Mouse (Mus musculus) liver, embryonic 11.5 days (tissue): ENCODE measurements around the gene Emc1. TPM values are rescaled to one million over a fixed set of nuclear protein-coding genes. Genes with fewer than 3 reads are reported as not detected.
"Not testable (repeated sequence)": the region's sequence is repeated elsewhere in the genome, so short reads cannot be mapped to it uniquely, and the experiment has no call there.

Experiments
- ATAC-seq: fragments of 200-750 bp; cut with Nextera tagmentation; replicated peaks from 2 replicates; pipeline ENCODE4 v1.8.0; 2017; ENCODE audit warnings: moderate number of reproducible peaks, mild to moderate bottlenecking, moderate TSS enrichment, moderate library complexity; ENCODE audit not compliant: low FRiP score
- DNase-seq: peaks from one replicate; pipeline ENCODE4 v3.0.0-alpha.2; 2017; ENCODE audit warnings: low spot score
- H3K27ac ChIP-seq: fragments of 300-500 bp; sonication (generic); 2 replicates; pipeline ENCODE4 v1.5.1; 2014; ENCODE audit warnings: mild to moderate bottlenecking, low read depth, low read length, control low read depth
- H3K27me3 ChIP-seq: fragments of 300-500 bp; sonication (generic); replicated peaks from 2 replicates; pipeline ENCODE4 v1.6.1; 2014; ENCODE audit warnings: low read length, mixed read lengths; ENCODE audit not compliant: control insufficient read depth, insufficient read depth
- H3K36me3 ChIP-seq: fragments of 300-500 bp; sonication (generic); 2 replicates; pipeline ENCODE4 v1.6.1; 2014; ENCODE audit warnings: mild to moderate bottlenecking, low read length, moderate library complexity, mixed read lengths; ENCODE audit not compliant: control insufficient read depth, insufficient read depth
- H3K4me1 ChIP-seq: fragments of 300-500 bp; sonication (generic); replicated peaks from 2 replicates; pipeline ENCODE4 v1.6.1; 2014; ENCODE audit warnings: low read length, mixed read lengths; ENCODE audit not compliant: control insufficient read depth, insufficient read depth
- H3K4me2 ChIP-seq: fragments of 300-500 bp; sonication (generic); 2 replicates; pipeline ENCODE4 v1.6.1; 2014; ENCODE audit warnings: mild to moderate bottlenecking, control low read depth, moderate library complexity
- H3K4me3 ChIP-seq: fragments of 300-500 bp; sonication (generic); 2 replicates; pipeline ENCODE4 v1.5.1; 2014; ENCODE audit warnings: low read depth, low read length, control low read depth
- H3K9ac ChIP-seq: fragments of 300-500 bp; sonication (generic); 2 replicates; pipeline ENCODE4 v1.6.1; 2014; ENCODE audit warnings: low read depth, low read length, control low read depth
- H3K9me3 ChIP-seq: fragments of 300-500 bp; sonication (generic); 2 replicates; pipeline ENCODE4 v1.6.1; 2016; ENCODE audit warnings: low read length, inconsistent platforms, mixed read lengths; ENCODE audit not compliant: control insufficient read depth
- WGBS: fragments of 180-500 bp; shearing (Covaris S2); extraction: QIAGEN DNeasy Blood & Tissue Kit; methylation state at CpG from one replicate; pipeline ENCODE4 v1.1.7; 2014; 5-methylcytosine and 5-hydroxymethylcytosine counted together
- polyA plus RNA-seq: library from polyadenylated mRNA; unstranded; fragments of >200 nt; fragmentation: Nextera tagmentation; extraction: Ambion mirVana; gene quantifications from 2 replicates; pipeline ENCODE4 v1.2.1, GENCODE M21; 2014

Emc1 gene
- polyA plus RNA-seq, 1 experiment from 2014 or later, result 32.9 TPM

- H3K36me3 ChIP-seq, result peaks cover 53% of the 10 kb centered on the region
- no peak overlapping the region for H3K4me2 ChIP-seq
- no peak overlapping the region for H3K9ac ChIP-seq
- no peak overlapping the region for H3K4me3 ChIP-seq
- DNase-seq, result no peak
- ATAC-seq, result no peak
- peak overlapping the region; percentile 38 for H3K27ac ChIP-seq
- H3K9me3 ChIP-seq, result no peaks in the 10 kb centered on the region
- no peaks in the 10 kb centered on the region for H3K27me3 ChIP-seq
- no peaks in the 10 kb centered on the region for H3K4me1 ChIP-seq
- 97% methylated on average over 4 of the region's 4 CpGs for WGBS
These were observed 20.7 kb downstream of the Emc1 start for GRCm38 (mm10) chr4:139373130-139373529.

GRCm38 (mm10) chr4:139373531-139373930 is 21.1 kb downstream of the Emc1 start:
- Histone ChIP-seq H3K4me3 (no peak overlapping the region), H3K27ac (peak overlapping the region; percentile 38; the same call in 1 of the 2 replicates), H3K27me3 (no peaks in the 10 kb centered on the region), H3K9me3 (no peaks in the 10 kb centered on the region), H3K4me2 (no peak overlapping the region), H3K4me1 (no peaks in the 10 kb centered on the region), H3K36me3 (peaks cover 49% of the 10 kb centered on the region), H3K9ac (no peak overlapping the region)
- WGBS, result 92% methylated on average over 10 of the region's 10 CpGs
- DNase-seq (no peak), ATAC-seq (no peak)

GRCm38 (mm10) chr4:139379719-139380118 is 27.3 kb downstream of the Emc1 start:
- Histone ChIP-seq H3K4me3 (peak overlapping the region; percentile 71), H3K9me3 (no peaks in the 10 kb centered on the region), H3K36me3 (peaks cover 15% of the 10 kb centered on the region), H3K4me1 (peaks cover 13% of the 10 kb centered on the region; the same call in 1 of the 2 replicates), H3K27ac (peak overlapping the region; percentile 38; the same call in 1 of the 2 replicates), H3K27me3 (no peaks in the 10 kb centered on the region), H3K9ac (peak overlapping the region; percentile 75), H3K4me2 (peak overlapping the region; percentile 79)
- 9% methylated on average over 8 of the region's 8 CpGs for WGBS
- ATAC-seq, result no peak
- no peak for DNase-seq

DNA sequence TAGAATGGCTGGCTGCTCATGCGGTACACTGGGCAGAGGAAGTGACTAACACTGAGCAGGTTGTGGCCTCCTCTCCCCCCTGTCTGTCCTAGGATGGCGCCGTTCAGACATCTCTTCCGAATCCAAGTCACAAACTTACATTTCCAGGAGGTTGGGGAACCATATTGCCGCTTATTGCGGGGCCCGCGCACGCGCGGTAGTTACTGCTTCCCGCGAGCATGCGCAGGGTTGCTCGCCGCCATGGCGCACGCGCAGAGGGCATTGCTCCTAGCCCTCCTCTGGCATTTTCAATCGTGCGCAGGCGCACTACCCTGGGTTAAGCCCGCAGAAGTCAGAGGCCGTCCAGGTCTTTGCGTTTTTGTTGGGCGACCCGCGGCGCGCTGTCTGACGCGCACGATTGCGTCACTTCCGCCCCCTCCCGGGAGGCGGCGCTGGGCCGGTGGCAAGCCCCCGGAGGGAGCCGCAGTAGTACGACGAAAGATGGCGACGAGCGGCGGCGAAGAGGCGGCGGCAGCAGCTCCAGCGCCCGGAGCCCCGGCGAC is 27.9 kb downstream of the Emc1 start:
- Histone ChIP-seq H3K36me3 (peaks cover 11% of the 10 kb centered on the region), H3K27me3 (no peaks in the 10 kb centered on the region), H3K9me3 (no peaks in the 10 kb centered on the region), H3K9ac (peak overlapping the region; percentile 75), H3K4me2 (peak overlapping the region; percentile 79), H3K27ac (peak overlapping the region; percentile 63), H3K4me1 (peaks cover 13% of the 10 kb centered on the region; the same call in 1 of the 2 replicates), H3K4me3 (peak overlapping the region; percentile 71)
- DNase-seq (peak; percentile 99), ATAC-seq (peak; percentile 92)
- WGBS, result under 1% methylated on average over 54 of the region's 54 CpGs

DNA sequence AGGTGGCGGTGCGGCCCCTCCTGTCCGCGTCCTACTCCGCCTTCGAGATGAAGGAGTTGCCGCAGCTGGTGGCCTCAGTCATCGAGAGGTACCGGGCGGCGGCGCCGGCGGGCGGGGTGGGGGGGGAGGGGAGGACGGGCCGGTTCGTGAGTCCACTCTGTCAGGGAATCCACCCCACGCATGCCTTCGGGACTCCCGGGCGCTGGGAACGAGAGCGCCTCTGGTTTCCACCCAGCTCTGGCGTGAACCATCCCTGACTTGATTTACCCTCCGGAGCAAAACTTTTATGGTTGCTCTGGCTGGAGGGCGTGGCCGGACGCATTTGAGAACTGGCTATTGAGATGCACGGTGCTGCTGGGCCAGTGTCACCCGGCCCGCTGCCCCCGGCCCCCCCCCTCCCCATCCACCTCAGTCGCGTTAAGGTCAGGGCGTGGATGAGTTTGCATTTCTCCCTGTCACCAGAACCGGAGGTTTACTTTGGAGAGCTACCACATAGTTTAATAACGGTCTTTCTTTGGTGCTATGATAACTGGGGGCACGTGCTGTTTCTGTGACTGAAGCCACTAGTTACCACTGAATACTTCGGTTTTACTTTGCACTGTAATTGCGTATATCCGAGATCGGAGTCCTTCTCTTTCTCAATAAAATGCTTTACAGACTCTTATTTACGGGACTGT is 28.5 kb downstream of the Emc1 start:
- Histone ChIP-seq H3K36me3 (peaks cover 4% of the 10 kb centered on the region; the same call in 1 of the 2 replicates), H3K4me1 (peaks cover 14% of the 10 kb centered on the region; the same call in 1 of the 2 replicates), H3K27me3 (no peaks in the 10 kb centered on the region), H3K9me3 (no peaks in the 10 kb centered on the region), H3K4me3 (peak overlapping the region; percentile 71), H3K4me2 (peak overlapping the region; percentile 62), H3K9ac (peak overlapping the region; percentile 67), H3K27ac (peak overlapping the region; percentile 63)
- peak; percentile 67 for ATAC-seq
- 2% methylated on average over 42 of the region's 44 CpGs for WGBS
- no peak for DNase-seq

- H3K4me2 ChIP-seq, result peak overlapping the region; percentile 62
- H3K9ac ChIP-seq, result peak overlapping the region; percentile 67
- H3K4me3 ChIP-seq, result peak overlapping the region; percentile 71
- no peak for DNase-seq
- H3K4me1 ChIP-seq, result peaks cover 18% of the 10 kb centered on the region
- no peak for ATAC-seq
- H3K27ac ChIP-seq, result peak overlapping the region; percentile 63; the same call in 1 of the 2 replicates
- H3K9me3 ChIP-seq, result no peaks in the 10 kb centered on the region
- no peaks in the 10 kb centered on the region for H3K27me3 ChIP-seq
- peaks cover 3% of the 10 kb centered on the region; the same call in 1 of the 2 replicates for H3K36me3 ChIP-seq
- WGBS, result 30% methylated on average over 4 of the region's 4 CpGs
These were observed 29.1 kb downstream of the Emc1 start for GRCm38 (mm10) chr4:139381452-139381845.

DNA sequence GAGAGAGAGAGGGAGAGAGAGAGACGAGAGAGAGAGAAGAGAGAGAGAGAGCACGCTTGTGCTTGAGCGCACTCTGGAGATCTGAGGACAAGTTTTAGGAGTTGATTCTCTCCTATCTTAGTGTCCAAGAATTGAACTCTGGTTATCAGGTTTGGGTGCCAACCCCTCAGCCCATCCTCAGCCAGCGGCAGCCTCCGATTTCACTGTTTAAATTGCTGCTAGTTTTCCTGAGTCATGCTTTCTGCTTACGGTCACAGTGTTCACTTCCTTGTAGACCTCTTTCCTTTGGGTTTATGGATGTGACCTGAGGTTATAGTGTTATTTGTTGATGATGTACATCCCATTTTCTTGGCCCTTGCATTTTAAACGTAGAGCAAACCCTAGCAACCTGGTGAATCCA is 29.8 kb downstream of the Emc1 start:
- ATAC-seq, result no peak; the same call in 1 of the 2 replicates
- no peaks in the 10 kb centered on the region; the same call in 1 of the 2 replicates for H3K36me3 ChIP-seq
- peaks cover 24% of the 10 kb centered on the region for H3K4me1 ChIP-seq
- H3K4me2 ChIP-seq, result peak overlapping the region; percentile 62
- no peaks in the 10 kb centered on the region for H3K9me3 ChIP-seq
- peak overlapping the region; percentile 46 for H3K27ac ChIP-seq
- WGBS, result 38% methylated on average over 7 of the region's 7 CpGs
- DNase-seq, result no peak
- H3K9ac ChIP-seq, result peak overlapping the region; percentile 63
- no peaks in the 10 kb centered on the region for H3K27me3 ChIP-seq
- peak overlapping the region; percentile 71 for H3K4me3 ChIP-seq

DNA sequence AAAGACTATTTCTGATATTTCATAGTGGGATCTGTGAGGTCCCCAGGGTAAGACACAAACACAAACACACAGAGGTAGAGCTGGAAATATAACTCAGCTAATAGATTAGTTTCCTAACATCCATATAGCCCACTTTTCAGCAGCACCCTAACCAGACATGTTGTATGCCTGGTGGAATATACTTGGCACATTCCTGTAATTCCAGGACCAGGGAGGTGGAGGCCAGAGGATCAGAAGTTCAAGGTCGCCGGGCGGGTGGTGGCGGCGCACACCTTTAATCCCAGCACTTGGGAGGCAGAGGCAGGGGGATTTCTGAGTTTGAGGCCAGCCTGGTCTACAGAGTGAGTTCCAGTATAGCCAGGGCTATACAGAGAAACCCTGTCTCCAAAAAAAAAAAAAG is 33.5 kb downstream of the Emc1 start:
- H3K9me3 ChIP-seq, DNase-seq, H3K9ac ChIP-seq, H3K27me3 ChIP-seq, ATAC-seq, H3K4me2 ChIP-seq, H3K4me3 ChIP-seq, H3K27ac ChIP-seq: not testable (repeated sequence)
- Histone ChIP-seq H3K36me3 (peaks cover 12% of the 10 kb centered on the region), H3K4me1 (peaks cover 29% of the 10 kb centered on the region)
- 82% methylated on average over 5 of the region's 5 CpGs for WGBS
